Mouse (Mus musculus) neutrophil, adult 65 days (primary cell): ENCODE results near the gene Pbx4. TPM values are rescaled to one million over a fixed set of nuclear protein-coding genes. Genes with fewer than 3 reads are reported as not detected.

Experiments
- total RNA-seq: library from RNA; stranded (reverse); gene quantifications from 2 replicates; pipeline ENCODE4 v1.2.4, GENCODE M21; 2023

The Pbx4 gene
- total RNA-seq: 0.50 and 1.5 TPM in 2 replicates

DNA sequence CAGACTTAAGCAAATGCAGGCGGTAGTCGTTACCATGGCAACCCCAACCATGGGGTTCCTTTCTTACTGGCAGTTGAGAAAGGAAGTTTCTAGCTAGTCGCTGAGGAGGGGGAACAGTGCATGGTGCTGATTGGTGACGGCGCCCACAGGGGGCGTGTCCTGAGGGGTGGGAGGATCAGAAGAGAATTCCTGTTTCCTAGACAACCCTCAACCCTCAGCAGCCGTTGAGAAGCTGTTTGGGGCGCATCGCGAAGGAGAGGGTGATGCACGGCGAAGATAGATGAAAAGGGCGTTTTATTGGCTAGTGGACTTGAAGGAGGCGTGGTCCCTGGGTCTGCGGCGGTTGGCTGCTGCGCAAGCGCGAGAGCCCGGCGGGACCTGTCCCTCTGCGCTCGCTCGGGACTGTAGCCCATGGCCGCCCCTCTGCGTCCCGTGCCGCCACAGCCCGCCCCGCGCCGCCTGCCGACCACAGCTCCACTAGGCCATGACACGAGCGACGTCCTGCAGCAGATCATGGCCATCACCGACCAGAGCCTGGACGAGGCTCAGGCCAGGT is at the start of gene Pbx4:
Gene Pbx4, plus strand, starts transcription at position 194 of the 556 bp plus-strand sequence.

DNA sequence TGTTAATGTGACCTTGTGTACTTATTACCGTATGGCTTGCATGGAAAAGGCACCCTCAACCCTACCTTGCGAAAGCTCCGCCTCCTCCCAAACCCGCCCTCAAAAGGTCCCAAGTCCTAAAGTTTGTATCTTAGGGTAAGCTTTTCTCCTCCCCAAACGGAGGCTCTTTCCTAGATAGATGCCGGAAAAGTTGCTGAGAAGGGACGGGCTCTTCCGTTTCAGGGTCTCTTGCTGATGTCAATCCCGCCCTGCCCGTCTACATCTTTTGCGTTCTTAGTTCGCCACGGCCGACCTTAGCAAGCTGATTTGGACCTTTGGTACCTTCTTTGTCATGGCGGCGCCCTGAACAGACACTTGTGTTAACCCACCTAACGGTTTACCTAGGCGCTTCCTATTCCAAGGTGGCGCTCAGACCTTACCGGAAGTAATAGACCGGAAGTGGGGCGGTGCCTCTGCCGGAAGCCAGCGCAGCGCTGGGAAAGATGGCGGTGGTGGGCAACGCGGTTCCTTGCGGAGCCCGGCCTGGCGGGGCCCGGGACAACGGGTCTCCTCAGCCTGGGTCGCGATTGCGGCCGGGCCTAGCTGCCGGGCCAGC is 41.4 kb upstream of the Pbx4 start, which contains the start of the genes Atp13a1 and Zfp866:
Gene Atp13a1, plus strand, starts transcription at position 391 of the 595 bp plus-strand sequence.
Gene Zfp866, minus strand, starts transcription at position 406 of the 595 bp plus-strand sequence.

DNA sequence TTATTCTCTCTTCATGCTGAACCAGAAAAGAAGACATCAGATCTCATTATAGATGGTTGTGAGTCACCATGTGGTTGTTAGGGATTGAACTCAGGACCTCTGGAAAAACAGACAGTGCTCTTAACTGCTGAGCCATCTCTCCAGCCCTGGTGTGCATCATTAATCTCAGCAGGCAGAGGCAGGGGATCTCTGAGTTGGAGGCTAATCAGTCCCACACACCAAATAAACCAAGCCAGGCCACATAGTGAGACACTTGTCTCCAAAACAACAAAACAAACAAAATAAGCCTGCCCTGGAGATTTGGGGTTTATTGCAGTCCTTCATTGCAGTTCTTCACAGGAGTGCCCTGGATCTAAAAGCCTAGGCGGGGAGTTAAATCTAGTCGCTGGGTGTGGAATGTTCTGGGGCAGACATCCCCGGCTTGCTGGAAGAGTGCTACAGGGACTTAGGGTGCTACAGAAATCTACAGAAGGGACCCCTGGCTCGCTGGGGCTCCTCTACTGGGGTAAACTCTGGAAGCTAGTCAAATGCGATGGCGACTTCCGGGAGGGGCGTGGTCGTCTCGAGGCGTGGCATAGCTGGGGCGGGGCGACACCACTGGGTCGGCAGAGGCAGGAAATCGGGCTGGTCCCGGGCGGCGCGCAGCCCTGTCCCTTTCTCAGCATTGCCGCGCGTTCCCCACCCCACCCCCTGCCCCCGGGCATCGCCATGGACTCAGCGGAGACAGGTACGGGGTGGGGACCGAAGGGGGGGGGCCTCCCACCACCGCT is 24.0 kb upstream of the Pbx4 start, which contains the start of gene Gmip:
Gene Gmip, plus strand, starts transcription at position 586 of the 770 bp plus-strand sequence.

DNA sequence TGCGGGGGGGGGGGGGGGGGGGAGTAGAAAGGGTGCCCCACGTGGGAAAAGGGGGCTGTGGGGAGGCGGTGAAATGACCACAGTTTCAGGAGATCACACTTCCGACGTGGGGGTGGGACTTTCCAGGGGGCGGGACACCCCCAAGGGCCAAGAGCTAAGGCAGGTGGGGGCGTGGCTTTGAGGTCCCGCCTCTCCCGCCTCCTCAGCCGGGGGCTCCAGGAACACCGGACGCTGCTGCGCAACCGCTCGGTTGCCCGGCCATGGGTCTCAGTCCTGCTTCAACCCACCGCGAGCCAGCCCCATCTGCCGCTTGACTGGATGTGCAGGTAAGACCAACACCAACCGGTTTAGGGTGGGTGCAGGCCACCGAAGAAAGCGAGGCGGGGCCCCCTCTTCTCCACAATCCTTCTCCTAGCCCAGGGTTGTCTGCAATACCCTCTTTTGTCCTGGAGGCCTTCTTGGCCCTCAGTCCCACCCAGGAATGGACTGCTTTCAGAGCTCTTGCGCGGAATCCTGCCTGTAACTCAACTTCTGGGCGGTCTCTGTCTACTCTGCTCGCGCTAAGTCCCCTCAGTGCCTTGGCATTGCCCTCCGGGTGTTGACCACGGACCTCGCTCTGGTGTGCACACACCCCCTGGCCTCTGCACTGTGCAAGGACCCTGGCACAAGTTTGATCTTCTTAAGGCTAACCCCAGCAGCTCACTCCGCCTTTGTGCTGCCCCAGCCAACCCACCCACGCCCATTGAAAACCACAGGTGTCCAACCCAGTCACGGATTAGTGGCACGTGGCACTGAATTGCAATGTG is 9.7 kb upstream of the Pbx4 start, which contains the start of gene Lpar2:
Gene Lpar2, plus strand, starts transcription at position 44 of the 806 bp plus-strand sequence.

DNA sequence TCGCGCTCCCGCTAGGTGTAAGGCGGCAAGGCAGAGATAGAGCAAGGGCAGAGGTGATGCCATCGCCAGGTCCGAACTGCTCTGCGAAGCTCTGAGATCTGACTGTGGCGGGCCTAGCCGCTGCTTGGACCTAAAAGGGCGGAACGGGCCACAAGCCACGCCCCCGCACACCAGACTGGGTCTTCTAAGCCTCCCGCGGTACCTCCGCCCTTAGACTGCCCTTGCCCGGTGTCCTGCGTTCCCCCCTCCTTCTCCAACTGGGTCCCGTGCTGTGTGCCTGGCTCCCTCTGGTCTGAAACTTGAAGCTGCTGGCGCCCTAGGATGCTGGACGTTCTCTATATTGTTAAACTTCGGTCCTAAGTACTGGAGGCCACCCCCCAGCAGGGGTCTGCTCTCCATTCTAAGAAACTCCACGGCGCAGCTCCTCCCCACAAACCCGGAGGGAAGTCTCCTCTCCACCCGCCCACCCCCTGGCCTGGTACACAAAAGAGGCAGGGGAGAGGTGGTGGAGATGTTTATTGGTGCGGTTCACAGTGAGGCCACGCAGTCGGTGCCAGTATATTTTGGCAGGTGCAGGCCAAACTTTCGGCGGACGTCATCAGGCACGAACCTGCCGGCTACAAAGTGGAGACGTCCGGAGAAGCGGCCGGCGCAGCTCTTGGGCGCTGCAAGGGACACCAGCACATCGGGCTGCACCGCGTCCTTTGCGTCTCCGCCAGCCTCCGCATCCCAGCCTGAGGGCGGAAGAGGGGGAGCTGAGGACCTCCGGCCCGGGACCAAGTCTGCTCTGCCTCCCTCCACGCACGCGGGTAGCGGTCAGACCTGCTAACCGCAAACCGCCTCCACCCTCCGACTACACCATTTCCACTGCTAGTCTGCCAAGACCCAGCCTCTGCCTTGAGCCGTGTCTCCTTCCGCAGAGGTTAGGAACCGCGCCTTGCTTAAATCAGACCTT is 55.3 kb downstream of the Pbx4 start, which contains the start of gene Cilp2:
Gene Cilp2, minus strand, starts transcription at position 399 of the 955 bp plus-strand sequence.

DNA sequence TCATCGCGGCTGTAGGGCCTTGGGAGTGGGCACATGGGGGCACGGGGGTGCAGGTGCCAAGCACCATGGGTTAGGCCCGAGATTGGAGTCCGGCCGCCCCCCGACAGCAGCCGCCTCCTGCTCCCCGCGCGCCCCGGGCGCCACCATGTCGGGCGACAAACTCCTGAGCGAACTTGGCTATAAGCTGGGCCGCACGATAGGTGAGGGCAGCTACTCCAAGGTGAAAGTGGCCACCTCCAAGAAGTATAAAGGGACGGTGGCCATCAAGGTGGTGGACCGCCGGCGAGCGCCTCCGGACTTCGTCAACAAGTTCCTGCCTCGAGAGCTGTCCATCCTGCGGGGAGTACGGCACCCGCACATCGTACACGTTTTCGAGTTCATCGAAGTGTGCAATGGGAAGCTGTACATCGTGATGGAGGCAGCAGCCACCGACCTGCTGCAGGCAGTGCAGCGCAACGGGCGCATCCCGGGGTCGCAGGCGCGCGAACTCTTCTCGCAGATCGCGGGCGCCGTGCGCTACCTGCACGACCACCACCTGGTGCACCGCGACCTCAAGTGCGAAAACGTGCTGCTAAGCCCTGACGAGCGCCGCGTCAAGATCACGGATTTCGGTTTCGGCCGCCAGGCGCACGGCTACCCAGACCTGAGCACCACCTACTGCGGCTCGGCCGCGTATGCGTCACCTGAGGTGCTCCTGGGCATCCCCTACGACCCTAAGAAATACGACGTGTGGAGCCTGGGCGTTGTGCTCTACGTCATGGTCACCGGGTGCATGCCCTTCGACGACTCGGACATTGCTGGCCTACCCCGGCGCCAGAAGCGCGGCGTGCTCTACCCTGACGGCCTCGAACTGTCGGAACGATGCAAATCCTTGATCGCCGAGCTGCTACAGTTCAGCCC is 70.1 kb downstream of the Pbx4 start, which contains the start of the genes Tssk6, Ndufa13 and Yjefn3:
Gene Tssk6, plus strand, starts transcription at position 22 of the 900 bp plus-strand sequence.
Gene Ndufa13, minus strand, starts transcription at position 396 of the 900 bp plus-strand sequence.
Gene Yjefn3, minus strand, starts transcription at position 550 of the 900 bp plus-strand sequence.

Other genes starting within 250 kb of the Pbx4 start
- gene Zfp868, start 206.9 kb upstream of the Pbx4 start, total RNA-seq: 43.0 and 61.8 TPM in 2 replicates
- gene Zfp964, start 178.0 kb upstream of the Pbx4 start, total RNA-seq: not detected in 2 replicates
- 35.8 and 46.9 TPM in 2 replicates for gene Zfp869, start 121.8 kb upstream of the Pbx4 start, total RNA-seq
- gene Zfp963, start 82.5 kb upstream of the Pbx4 start, total RNA-seq: 1.0 and 2.1 TPM in 2 replicates
- 0.75 and 2.0 TPM in 2 replicates for gene Gm20422, start 57.6 kb upstream of the Pbx4 start, total RNA-seq
- 25.5 and 29.7 TPM in 2 replicates for gene Atp13a1, start 41.3 kb upstream of the Pbx4 start, total RNA-seq
- 16.2 and 22.4 TPM in 2 replicates for gene Zfp866, start 41.3 kb upstream of the Pbx4 start, total RNA-seq
- gene Gmip, start 23.8 kb upstream of the Pbx4 start, total RNA-seq: 542 and 837 TPM in 2 replicates
- gene Lpar2, start 10.1 kb upstream of the Pbx4 start, total RNA-seq: 4.9 and 7.8 TPM in 2 replicates
- gene Cilp2, start 55.2 kb downstream of the Pbx4 start, total RNA-seq: not detected in 2 replicates
- gene Tssk6, start 69.7 kb downstream of the Pbx4 start, total RNA-seq: 0.79 and 1.6 TPM in 2 replicates
- 51.7 and 65.8 TPM in 2 replicates for gene Ndufa13, start 70.1 kb downstream of the Pbx4 start, total RNA-seq
- gene Yjefn3, start 70.2 kb downstream of the Pbx4 start, total RNA-seq: not detected in 2 replicates
- gene Gatad2a, start 163.9 kb downstream of the Pbx4 start, total RNA-seq: 63.0 and 64.7 TPM in 2 replicates
- gene Mau2, start 210.2 kb downstream of the Pbx4 start, total RNA-seq: 87.4 and 122 TPM in 2 replicates
- 28.8 and 31.6 TPM in 2 replicates for gene Sugp1, start 210.3 kb downstream of the Pbx4 start, total RNA-seq
- not detected in 2 replicates for gene Tm6sf2, start 240.4 kb downstream of the Pbx4 start, total RNA-seq